In the genomic region with DNA sequence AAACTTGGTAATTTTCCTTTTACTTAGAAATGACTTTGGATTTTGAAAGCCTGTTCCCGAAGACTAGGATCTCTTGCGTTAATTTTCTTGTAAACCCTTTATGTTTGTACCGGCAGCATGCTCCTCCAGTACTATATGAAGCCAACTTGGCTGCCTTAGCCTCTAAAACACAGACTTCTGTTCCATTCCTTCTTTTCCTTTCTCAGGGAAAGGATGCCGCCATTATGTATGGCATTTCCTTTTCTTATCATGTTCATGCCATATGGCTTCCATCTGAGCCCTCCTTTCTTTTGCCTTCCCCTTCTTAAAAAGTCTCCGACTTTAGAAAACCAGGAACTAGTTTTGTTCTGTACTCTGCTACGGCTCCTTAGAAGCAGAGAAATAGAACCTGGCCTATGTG, we compare ENCODE assay signal across 20 mouse cellular contexts.
"Had no signal": no experiment of that assay in that cellular context is flagged by ENCODE, and none has a peak within 500 bp of the region (broad histone marks: within the 10 kb centered on the region; RNA-seq: fewer than 3 reads in every experiment).

No protein-coding gene starts in this region.

- H3K27me3 ChIP-seq: midbrain, embryonic 12.5 days; neural tube, embryonic 13.5 days; neural tube, embryonic 15.5 days had no signal

- H3K36me3 ChIP-seq: midbrain, embryonic 10.5 days; midbrain, embryonic 12.5 days; neural tube, embryonic 13.5 days; neural tube, embryonic 15.5 days had no signal

- H3K4me3 ChIP-seq: midbrain, embryonic 10.5 days; midbrain, embryonic 12.5 days; myocyte; neural tube, embryonic 13.5 days; neural tube, embryonic 15.5 days had no signal

- H3K9me3 ChIP-seq: midbrain, embryonic 10.5 days; midbrain, embryonic 12.5 days; neural tube, embryonic 13.5 days; neural tube, embryonic 15.5 days had no signal

- ATAC-seq: lung, postnatal 0 days; midbrain, embryonic 16.5 days had no signal

- DNase-seq: lung, adult 18-20 months; lung, embryonic 14.5 days; lung, postnatal 14 days; lung, postnatal 4 days; midbrain, embryonic 14.5 days; retina, postnatal 1 day; right cerebral cortex, adult 18-20 months; right cerebral cortex, postnatal 25 days; right cerebral cortex, postnatal 4 days; spleen, adult 18-20 months; thymus, adult 18-20 months; thymus, postnatal 14 days; thymus, postnatal 36 days had no signal

- H3K4me1 ChIP-seq: midbrain, embryonic 10.5 days; midbrain, embryonic 12.5 days; neural tube, embryonic 13.5 days; neural tube, embryonic 15.5 days had no signal

- H3K9ac ChIP-seq: lung, embryonic 14.5 days; midbrain, embryonic 12.5 days; neural tube, embryonic 13.5 days; neural tube, embryonic 15.5 days had no signal

- H3K4me2 ChIP-seq: lung, embryonic 14.5 days; midbrain, embryonic 12.5 days; neural tube, embryonic 13.5 days; neural tube, embryonic 15.5 days had no signal

- H3K27ac ChIP-seq: midbrain, embryonic 10.5 days; midbrain, embryonic 12.5 days; neural tube, embryonic 13.5 days; neural tube, embryonic 15.5 days had no signal
